Mouse (Mus musculus): ENCODE data around the gene Exog.

DNA sequence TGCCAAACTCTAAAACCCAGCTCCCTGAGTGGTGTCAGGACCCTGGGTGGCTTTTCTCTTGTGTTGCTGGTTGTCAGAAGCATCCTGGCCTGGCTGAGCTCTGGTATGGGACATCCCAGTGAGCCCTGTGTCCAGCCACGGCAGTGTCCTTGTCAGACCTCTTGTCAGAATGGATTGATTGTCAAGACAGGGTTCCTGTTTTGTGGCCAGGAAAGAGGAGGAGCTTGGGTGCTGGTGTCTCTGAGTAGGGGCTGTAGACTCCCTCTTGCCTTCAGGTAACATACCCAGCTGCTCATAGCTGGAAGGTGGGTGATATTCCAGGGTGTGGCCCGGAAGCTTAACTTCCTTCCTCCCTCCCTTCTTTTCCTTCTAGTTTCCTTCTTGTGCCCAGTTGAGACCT is 8.9 kb upstream of the Exog start:
- TF ChIP-seq CTCF (conservative IDR thresholded peaks at IDR 0.05; ENCODE audit: low read length) (no peak), POU5F1 (IDR thresholded peaks at IDR 0.05; ENCODE audit: borderline replicate concordance, low read length) (no peak), NANOG (IDR thresholded peaks at IDR 0.05; ENCODE audit: borderline replicate concordance, low read length) (no peak)
